ENCODE assay signal across 14 mouse cellular contexts in the genomic region with DNA sequence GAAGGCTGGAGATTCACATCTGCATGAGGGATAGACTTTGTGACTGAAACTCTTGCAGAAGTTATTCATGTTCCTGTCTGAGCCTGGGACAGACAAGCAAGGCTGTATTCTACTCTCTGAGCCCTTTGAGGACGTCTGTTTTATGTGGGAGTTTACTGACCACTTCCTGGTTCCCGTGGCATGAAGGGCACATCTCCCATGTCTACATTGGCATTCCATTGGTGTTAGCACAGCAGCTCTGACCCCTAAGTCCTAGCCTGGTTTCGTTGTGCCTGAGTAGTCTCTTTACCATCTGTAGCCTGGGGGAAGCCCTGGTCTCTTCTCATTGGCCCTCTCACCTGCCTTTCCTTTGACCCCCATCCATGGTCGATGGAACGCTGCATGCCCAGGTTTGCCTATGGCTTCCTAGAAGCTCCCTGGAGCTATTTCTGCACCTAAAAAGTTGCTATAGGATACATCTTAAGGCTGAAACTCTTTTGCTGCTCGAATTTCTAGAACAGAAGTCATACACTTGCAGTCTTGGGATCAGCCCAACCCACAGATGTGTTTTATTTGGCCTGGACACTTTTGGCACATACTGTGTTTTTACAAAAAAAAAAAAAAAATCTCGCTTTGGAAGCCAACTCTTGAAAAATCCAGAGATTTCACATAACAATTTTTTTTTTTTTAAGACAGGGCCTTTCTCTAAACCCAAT. TPM values are rescaled to one million over a fixed set of nuclear protein-coding genes. Genes with fewer than 3 reads are reported as not detected.
DNase-seq lines count a peak whose midpoint lies in the region; ATAC-seq lines count a peak whose summit lies in the region.
"Had no signal": no experiment of that assay in that cellular context is flagged by ENCODE, and none has a peak within 500 bp of the region (broad histone marks: within the 10 kb centered on the region; RNA-seq: fewer than 3 reads in every experiment).

No protein-coding gene starts in this region.

- H3K27ac ChIP-seq in forebrain, embryonic 14.5 days (ENCODE audit: low read depth, low read length): no peak overlapping the region
- no peak overlapping the region for H3K27ac ChIP-seq in forebrain, embryonic 13.5 days
- H3K27ac ChIP-seq: midbrain, embryonic 10.5 days had no signal

- H3K9ac ChIP-seq in forebrain, embryonic 14.5 days (ENCODE audit: low read length): no peak overlapping the region
- no peak overlapping the region for H3K9ac ChIP-seq in forebrain, embryonic 13.5 days

- no peaks in the 10 kb centered on the region for H3K4me1 ChIP-seq in forebrain, embryonic 14.5 days (ENCODE audit: control insufficient read depth, insufficient read depth, low read length)
- no peaks in the 10 kb centered on the region for H3K4me1 ChIP-seq in forebrain, embryonic 13.5 days
- H3K4me1 ChIP-seq: midbrain, embryonic 10.5 days had no signal

- no peak for ATAC-seq in forebrain, embryonic 14.5 days
- ATAC-seq in forebrain, embryonic 13.5 days: no peak
- ATAC-seq: inflammation-experienced regulatory T-cells, adult 6 months had no signal

- 84% methylated on average over 7 of the region's 7 CpGs for whole genome bisulfite sequencing in forebrain, embryonic 14.5 days
- WGBS in forebrain, embryonic 13.5 days: 83% methylated on average over 7 of the region's 7 CpGs

- no peak overlapping the region for H3K4me3 ChIP-seq in forebrain, embryonic 14.5 days (ENCODE audit: low read depth, low read length)
- H3K4me3 ChIP-seq in forebrain, embryonic 13.5 days: no peak overlapping the region
- H3K4me3 ChIP-seq: erythroblast, embryonic 14.5 days; midbrain, embryonic 10.5 days had no signal

- no peak overlapping the region for H3K4me2 ChIP-seq in forebrain, embryonic 14.5 days (ENCODE audit: low read length)
- no peak overlapping the region for H3K4me2 ChIP-seq in forebrain, embryonic 13.5 days

- intact Hi-C loops in left cerebral cortex, postnatal 36 days (cut with DNase I): no loop called here

- H3K27me3 ChIP-seq in forebrain, embryonic 14.5 days (replicated peaks; ENCODE audit: control insufficient read depth, insufficient read depth, low read length): no peaks in the 10 kb centered on the region
- H3K27me3 ChIP-seq in forebrain, embryonic 13.5 days: 0 out of 2 replicates have a peak, but pooled peaks cover 3% of the 10 kb centered on the region

- peak; percentile 14 for DNase-seq in forebrain, embryonic 14.5 days (ENCODE audit: low spot score)
- DNase-seq in kidney, postnatal 10 days: peak; percentile 34
- no peak for DNase-seq in kidney, postnatal 25 days
- peak; percentile 35 for DNase-seq in 3134 (ENCODE audit: extremely low read depth, insufficient read length, low spot score)
- DNase-seq in heart, adult 9 months (ENCODE audit: low spot score in 2 of 2): peak; percentile 29 to 63
- DNase-seq in yolk sac, embryonic 10.5 days (ENCODE audit: low spot score): no peak
- no peak for DNase-seq in left cerebral cortex, postnatal 36 days (ENCODE audit: low spot score in 2 of 2)
- DNase-seq: cerebellum, adult 18-20 months; spleen, adult 18-20 months had no signal

- 0 out of 2 replicates have a peak, but pooled peaks cover 8% of the 10 kb centered on the region for H3K9me3 ChIP-seq in forebrain, embryonic 14.5 days (replicated peaks; ENCODE audit: control insufficient read depth, low read length)
- peaks cover 6% of the 10 kb centered on the region for H3K9me3 ChIP-seq in forebrain, embryonic 13.5 days (replicated peaks)
- H3K9me3 ChIP-seq: midbrain, embryonic 10.5 days had no signal

- H3K36me3 ChIP-seq in forebrain, embryonic 14.5 days (ENCODE audit: control insufficient read depth, insufficient read depth, low read length): no peaks in the 10 kb centered on the region
- no peaks in the 10 kb centered on the region for H3K36me3 ChIP-seq in forebrain, embryonic 13.5 days (ENCODE audit: poor library complexity, severe bottlenecking)
- H3K36me3 ChIP-seq: midbrain, embryonic 10.5 days had no signal

RNA-seq across cellular contexts. Expression of a gene that starts 55.2 kb away (rescaled TPM):
- 0.89 and 0.97 TPM in 2 replicates for polyA plus RNA-seq in forebrain, embryonic 14.5 days (2014; fragmentation: Nextera tagmentation; extraction: Ambion mirVana)
- 0.89 and 1.1 TPM in 2 replicates for polyA plus RNA-seq in forebrain, embryonic 13.5 days (2015; fragmentation: Nextera tagmentation; extraction: Ambion mirVana)
- total RNA-seq in left cerebral cortex, postnatal 36 days (2021): 1 to 10 TPM; 1.1 TPM
- polyA plus RNA-seq: erythroblast, embryonic 14.5 days; inflammation-experienced regulatory T-cells, adult 6 months; liver, embryonic 16.5 days had no signal

Comparison
In these comparisons a context has a peak if more than half of its experiments do, and no peak if none do; other contexts are left out.
1. DNase-seq: peak in forebrain, embryonic 14.5 days (single experiment), kidney, postnatal 10 days (single experiment), 3134 (single experiment) and heart, adult 9 months (2 of 2); none in kidney, postnatal 25 days (0 of 2), yolk sac, embryonic 10.5 days (single experiment) and left cerebral cortex, postnatal 36 days (0 of 2).